Mouse (Mus musculus): ENCODE data around the gene Kansl1l. TPM values are rescaled to one million over a fixed set of nuclear protein-coding genes. Genes with fewer than 3 reads are reported as not detected.
"Not testable (repeated sequence)": the region's sequence is repeated elsewhere in the genome, so short reads cannot be mapped to it uniquely, and the experiment has no call there.

Kansl1l gene
- polyA plus RNA-seq, 1 experiment = 9.7 TPM

DNA sequence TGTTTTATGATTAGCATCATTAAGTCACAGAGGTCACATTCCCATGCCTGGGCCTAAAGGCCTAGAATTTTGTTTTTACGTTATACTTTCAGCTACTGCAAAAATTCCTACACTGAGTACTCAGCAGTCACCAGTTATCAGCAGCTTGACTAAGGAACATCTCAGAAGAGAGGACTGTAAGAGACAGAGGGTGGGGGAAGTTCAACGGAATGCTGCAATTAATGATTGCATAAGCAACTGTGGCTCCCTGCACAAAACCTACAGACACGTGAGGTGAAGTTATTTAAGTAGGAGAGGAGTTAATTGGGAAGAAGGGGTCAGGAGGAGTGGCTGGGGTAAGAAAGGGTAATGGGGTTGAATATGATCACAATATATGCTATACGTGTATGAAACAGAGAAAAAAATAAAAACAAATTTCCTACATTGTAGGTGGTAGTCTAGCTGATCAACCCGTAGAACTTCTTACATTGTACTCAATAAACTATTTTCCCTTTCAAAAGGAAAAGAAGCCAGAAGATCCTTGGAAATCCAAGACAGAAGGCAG lies 117.1 kb downstream of the Kansl1l start:
- Histone ChIP-seq H3K27me3 (replicated peaks; ENCODE audit: control insufficient read depth, insufficient read depth, low read length) (no peaks in the 10 kb centered on the region), H3K27ac (ENCODE audit: insufficient read depth, low read depth, low read length) (peak overlapping the region; percentile 52; the same call in 1 of the 2 replicates), H3K4me1 (ENCODE audit: control insufficient read depth, insufficient read depth, low read length) (peaks cover 12% of the 10 kb centered on the region), H3K4me3 (ENCODE audit: insufficient read depth, low read depth, low read length) (peak overlapping the region; percentile 88; the same call in 1 of the 2 replicates), H3K36me3 (ENCODE audit: control insufficient read depth, insufficient read depth, low read length) (no peaks in the 10 kb centered on the region)
- 41% methylated on average over 5 of the region's 5 CpGs for WGBS
- DNase-seq = no peak
- TF ChIP-seq POLR2A (IDR thresholded peaks at IDR 0.05; ENCODE audit: low read depth, low read length) (no peak), CTCF (conservative IDR thresholded peaks at IDR 0.05; ENCODE audit: insufficient read depth, insufficient read length, low read depth, low read length) (no peak)

- DNase-seq; H3K27ac ChIP-seq (ENCODE audit: insufficient read depth, low read depth, low read length); H3K4me3 ChIP-seq (ENCODE audit: insufficient read depth, low read depth, low read length); H3K36me3 ChIP-seq (ENCODE audit: control insufficient read depth, insufficient read depth, low read length); H3K27me3 ChIP-seq (replicated peaks; ENCODE audit: control insufficient read depth, insufficient read depth, low read length): not testable (repeated sequence)
- 88% methylated on average over 10 of the region's 10 CpGs for WGBS
- H3K4me1 ChIP-seq (ENCODE audit: control insufficient read depth, insufficient read depth, low read length) = peaks cover 11% of the 10 kb centered on the region
Observed at GRCm38 (mm10) chr1:66699630-66700029, 117.7 kb downstream of the Kansl1l start.

- TF ChIP-seq CTCF (conservative IDR thresholded peaks at IDR 0.05; ENCODE audit: insufficient read depth, insufficient read length, low read depth, low read length) (no peak), POLR2A (IDR thresholded peaks at IDR 0.05; ENCODE audit: low read depth, low read length) (no peak)
- WGBS = 45% methylated on average over 7 of the region's 7 CpGs
Observed at GRCm38 (mm10) chr1:66695296-66695695, 122.1 kb downstream of the Kansl1l start.

DNA sequence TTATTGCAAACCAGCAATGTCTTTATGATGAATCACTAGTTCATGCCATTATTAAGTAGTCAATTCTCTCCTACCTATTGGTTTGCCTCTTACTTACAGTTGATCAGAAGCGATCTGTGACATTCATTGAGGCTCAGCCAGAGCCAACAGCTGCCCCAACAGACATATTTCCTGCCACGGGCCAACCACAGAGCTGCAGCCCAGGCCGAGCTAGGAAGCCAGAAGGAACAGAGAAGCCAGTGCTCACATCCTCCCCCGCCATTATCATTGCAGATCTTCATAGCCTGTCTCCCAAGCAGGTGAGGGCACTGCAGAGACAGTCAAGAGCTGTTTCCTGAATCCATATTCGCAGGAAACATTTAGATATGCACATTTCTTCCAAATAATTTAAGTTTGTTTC lies 123.1 kb downstream of the Kansl1l start:
- Histone ChIP-seq H3K36me3 (ENCODE audit: control insufficient read depth, insufficient read depth, low read length) (no peaks in the 10 kb centered on the region), H3K4me1 (ENCODE audit: control insufficient read depth, insufficient read depth, low read length) (no peaks in the 10 kb centered on the region), H3K27me3 (replicated peaks; ENCODE audit: control insufficient read depth, insufficient read depth, low read length) (no peaks in the 10 kb centered on the region), H3K27ac (ENCODE audit: insufficient read depth, low read depth, low read length) (no peak overlapping the region), H3K4me3 (ENCODE audit: insufficient read depth, low read depth, low read length) (no peak overlapping the region)
- no peak for DNase-seq
- TF ChIP-seq POLR2A (IDR thresholded peaks at IDR 0.05; ENCODE audit: low read depth, low read length) = no peak
- WGBS = 70% methylated on average over 5 of the region's 5 CpGs

More at GRCm38 (mm10) chr1:66695296-66695695, 122.1 kb downstream of the Kansl1l start:
- H3K27me3 ChIP-seq (replicated peaks; ENCODE audit: control insufficient read depth, insufficient read depth, low read length) = no peaks in the 10 kb centered on the region
- H3K27ac ChIP-seq (ENCODE audit: insufficient read depth, low read depth, low read length) = no peak overlapping the region
- no peak overlapping the region for H3K4me3 ChIP-seq (ENCODE audit: insufficient read depth, low read depth, low read length)
- H3K4me1 ChIP-seq (ENCODE audit: control insufficient read depth, insufficient read depth, low read length) = peaks cover 2% of the 10 kb centered on the region; the same call in 1 of the 2 replicates
- H3K36me3 ChIP-seq (ENCODE audit: control insufficient read depth, insufficient read depth, low read length) = no peaks in the 10 kb centered on the region
- DNase-seq = no peak

DNA sequence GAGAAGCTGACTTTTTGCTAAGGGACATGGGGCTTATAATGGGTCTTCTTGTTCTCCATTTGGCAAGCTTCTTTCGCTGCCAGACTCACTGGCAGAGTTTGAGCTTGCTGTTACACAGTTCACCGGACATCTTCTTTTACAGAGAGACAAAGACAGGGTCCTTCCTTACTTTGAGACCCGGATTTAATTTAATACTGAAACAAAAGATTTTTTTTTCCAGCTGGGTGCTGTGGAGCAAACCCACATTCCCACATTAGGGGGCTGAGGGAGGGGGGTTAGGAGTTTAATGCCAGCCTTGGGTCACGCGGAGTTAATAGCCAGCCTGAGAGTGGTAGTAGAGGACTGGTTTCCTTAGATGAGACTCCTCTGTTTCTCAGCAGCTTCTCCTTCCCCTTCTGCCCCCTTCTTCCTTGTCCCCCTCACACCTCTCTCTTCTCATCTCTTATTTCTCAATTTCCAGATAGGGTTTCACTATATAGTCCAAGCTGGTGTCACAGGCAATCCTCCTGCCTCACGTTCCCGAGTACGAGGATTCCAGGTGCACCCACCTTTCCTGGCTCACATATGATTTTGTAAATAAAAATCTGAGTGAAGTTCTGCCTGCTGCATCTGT lies 124.5 kb downstream of the Kansl1l start:
- Histone ChIP-seq H3K4me3 (ENCODE audit: insufficient read depth, low read depth, low read length) (no peak overlapping the region), H3K4me1 (ENCODE audit: control insufficient read depth, insufficient read depth, low read length) (no peaks in the 10 kb centered on the region), H3K27ac (ENCODE audit: insufficient read depth, low read depth, low read length) (no peak overlapping the region), H3K27me3 (replicated peaks; ENCODE audit: control insufficient read depth, insufficient read depth, low read length) (no peaks in the 10 kb centered on the region), H3K36me3 (ENCODE audit: control insufficient read depth, insufficient read depth, low read length) (no peaks in the 10 kb centered on the region)
- TF ChIP-seq CTCF (conservative IDR thresholded peaks at IDR 0.05; ENCODE audit: insufficient read depth, insufficient read length, low read depth, low read length) (no peak), POLR2A (IDR thresholded peaks at IDR 0.05; ENCODE audit: low read depth, low read length) (no peak)
- no peak for DNase-seq
- WGBS = 70% methylated on average over 8 of the region's 8 CpGs

DNA sequence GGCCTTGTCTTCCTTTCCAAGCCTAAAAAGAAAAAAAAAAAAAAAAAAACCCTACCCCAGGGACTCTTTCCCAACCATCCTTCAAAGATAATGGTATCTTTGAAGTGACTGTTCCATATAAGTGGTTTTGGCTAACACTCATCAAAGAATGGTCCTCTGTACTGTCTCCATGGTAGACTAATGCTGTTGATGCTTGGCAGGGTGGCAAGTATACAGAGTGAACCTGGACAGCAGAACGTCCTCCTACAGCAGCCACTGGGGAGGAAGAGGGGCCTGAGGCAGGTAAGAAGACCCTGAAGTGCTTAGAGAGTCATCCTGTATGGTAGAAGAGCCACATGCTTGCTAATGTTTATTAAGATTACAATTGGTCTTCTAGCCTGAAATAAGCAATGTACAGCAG lies 125.1 kb downstream of the Kansl1l start:
- H3K4me3 ChIP-seq (ENCODE audit: insufficient read depth, low read depth, low read length) = no peak overlapping the region
- H3K27me3 ChIP-seq (replicated peaks; ENCODE audit: control insufficient read depth, insufficient read depth, low read length) = no peaks in the 10 kb centered on the region
- H3K4me1 ChIP-seq (ENCODE audit: control insufficient read depth, insufficient read depth, low read length) = no peaks in the 10 kb centered on the region
- TF ChIP-seq CTCF (conservative IDR thresholded peaks at IDR 0.05; ENCODE audit: insufficient read depth, insufficient read length, low read depth, low read length) (no peak), POLR2A (IDR thresholded peaks at IDR 0.05; ENCODE audit: low read depth, low read length) (no peak)
- DNase-seq = no peak
- WGBS = 86% methylated on average over 1 of the region's 1 CpGs
- H3K36me3 ChIP-seq (ENCODE audit: control insufficient read depth, insufficient read depth, low read length) = no peaks in the 10 kb centered on the region
- H3K27ac ChIP-seq (ENCODE audit: insufficient read depth, low read depth, low read length) = no peak overlapping the region

GRCm38 (mm10) chr1:66691772-66692171 lies 125.6 kb downstream of the Kansl1l start:
- H3K27ac ChIP-seq (ENCODE audit: insufficient read depth, low read depth, low read length) = no peak overlapping the region
- no peak for DNase-seq
- no peak overlapping the region for H3K4me3 ChIP-seq (ENCODE audit: insufficient read depth, low read depth, low read length)
- H3K27me3 ChIP-seq (replicated peaks; ENCODE audit: control insufficient read depth, insufficient read depth, low read length) = no peaks in the 10 kb centered on the region
- no peak for TF ChIP-seq CTCF (conservative IDR thresholded peaks at IDR 0.05; ENCODE audit: insufficient read depth, insufficient read length, low read depth, low read length)
- TF ChIP-seq POLR2A (IDR thresholded peaks at IDR 0.05; ENCODE audit: low read depth, low read length) = no peak
- WGBS = 78% methylated on average over 3 of the region's 3 CpGs
- H3K36me3 ChIP-seq (ENCODE audit: control insufficient read depth, insufficient read depth, low read length) = no peaks in the 10 kb centered on the region
- no peaks in the 10 kb centered on the region for H3K4me1 ChIP-seq (ENCODE audit: control insufficient read depth, insufficient read depth, low read length)

Measured in kidney, adult 2 months (tissue).